Mouse (Mus musculus) midbrain, embryonic 12.5 days (tissue): ENCODE measurements around the gene Nepn. TPM values are rescaled to one million over a fixed set of nuclear protein-coding genes. Genes with fewer than 3 reads are reported as not detected.
A peak's percentile ranks its signal among the peaks of the same experiment; 100 is the strongest.

ENCODE experiments used
- ATAC-seq: fragments of 200-750 bp; cut with Nextera tagmentation; 2 replicates; pipeline ENCODE4 v1.8.0; 2017; ENCODE audit warnings: low read depth, moderate TSS enrichment, moderate library complexity; ENCODE audit not compliant: low FRiP score
- H3K27ac ChIP-seq: fragments of 300-500 bp; sonication (generic); replicated peaks from 2 replicates; pipeline ENCODE4 v1.5.1; 2016; ENCODE audit warnings: mild to moderate bottlenecking
- H3K27me3 ChIP-seq: fragments of 300-500 bp; sonication (generic); 2 replicates; pipeline ENCODE4 v1.6.1; 2016; ENCODE audit warnings: mild to moderate bottlenecking
- H3K36me3 ChIP-seq: fragments of 300-500 bp; sonication (generic); 2 replicates; pipeline ENCODE4 v1.6.1; 2016
- H3K4me1 ChIP-seq: fragments of 300-500 bp; sonication (generic); 2 replicates; pipeline ENCODE4 v1.6.1; 2016
- H3K4me2 ChIP-seq: fragments of 300-500 bp; sonication (generic); replicated peaks from 2 replicates; pipeline ENCODE4 v1.6.1; 2016; ENCODE audit warnings: mild to moderate bottlenecking, moderate library complexity
- H3K4me3 ChIP-seq: fragments of 300-500 bp; sonication (generic); 2 replicates; pipeline ENCODE4 v1.5.1; 2016; ENCODE audit warnings: mild to moderate bottlenecking
- H3K9ac ChIP-seq: fragments of 300-500 bp; sonication (generic); replicated peaks from 2 replicates; pipeline ENCODE4 v1.6.1; 2016; ENCODE audit warnings: mild to moderate bottlenecking, moderate library complexity
- H3K9me3 ChIP-seq: fragments of 300-500 bp; sonication (generic); 2 replicates; pipeline ENCODE4 v1.6.1; 2016; ENCODE audit warnings: mild to moderate bottlenecking
- WGBS: fragments of 180-500 bp; shearing (Covaris S2); methylation state at CpG from one replicate; pipeline ENCODE4 v1.1.7; 2016; 5-methylcytosine and 5-hydroxymethylcytosine counted together
- polyA plus RNA-seq: library from polyadenylated mRNA; unstranded; fragments of >200 nt; fragmentation: Nextera tagmentation; extraction: Ambion mirVana; gene quantifications from 2 replicates; pipeline ENCODE4 v1.2.1, GENCODE M21; 2016

Gene Nepn
- polyA plus RNA-seq, 1 experiment from 2014 or later: not detected

DNA sequence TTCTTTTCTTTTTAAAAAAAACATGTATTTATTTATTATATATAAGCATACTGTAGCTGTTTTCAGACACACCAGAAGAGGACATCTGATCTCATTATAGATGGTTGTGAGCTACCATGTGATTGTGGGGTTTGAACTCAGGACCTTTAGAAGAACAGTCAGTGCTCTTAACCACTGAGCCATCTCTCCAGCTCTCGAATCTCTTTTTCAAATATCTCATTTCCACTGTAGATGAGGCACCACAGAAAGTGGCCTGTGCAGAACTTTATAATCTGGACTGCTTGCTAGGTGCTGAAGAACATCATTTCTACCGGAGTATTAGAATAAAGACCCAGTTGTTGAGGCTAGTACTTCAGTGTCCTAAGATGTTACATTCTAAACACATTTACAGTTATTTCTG lies 26.2 kb downstream of the Nepn start:
- H3K9ac ChIP-seq: no peak overlapping the region
- 88% methylated on average over 2 of the region's 2 CpGs for WGBS

GRCm38 (mm10) chr10:52416458-52416857 lies 27.7 kb downstream of the Nepn start:
- peak overlapping the region; percentile 37; the same call in 1 of the 2 replicates for H3K9ac ChIP-seq
- no peak overlapping the region for H3K4me3 ChIP-seq
- ATAC-seq: no peak
- H3K4me2 ChIP-seq: peak overlapping the region; percentile 53
- H3K36me3 ChIP-seq: no peaks in the 10 kb centered on the region
- WGBS: 76% methylated on average over 2 of the region's 2 CpGs
- peaks cover 20% of the 10 kb centered on the region for H3K4me1 ChIP-seq
- no peaks in the 10 kb centered on the region for H3K27me3 ChIP-seq
- H3K27ac ChIP-seq: no peak overlapping the region; the same call in 1 of the 2 replicates
- no peaks in the 10 kb centered on the region for H3K9me3 ChIP-seq

More for the DNA sequence above, 26.2 kb downstream of the Nepn start:
- Histone ChIP-seq H3K4me2 (no peak overlapping the region), H3K36me3 (no peaks in the 10 kb centered on the region), H3K9me3 (no peaks in the 10 kb centered on the region), H3K4me1 (peaks cover 17% of the 10 kb centered on the region), H3K27ac (no peak overlapping the region), H3K27me3 (no peaks in the 10 kb centered on the region), H3K4me3 (no peak overlapping the region)
- ATAC-seq: no peak

DNA sequence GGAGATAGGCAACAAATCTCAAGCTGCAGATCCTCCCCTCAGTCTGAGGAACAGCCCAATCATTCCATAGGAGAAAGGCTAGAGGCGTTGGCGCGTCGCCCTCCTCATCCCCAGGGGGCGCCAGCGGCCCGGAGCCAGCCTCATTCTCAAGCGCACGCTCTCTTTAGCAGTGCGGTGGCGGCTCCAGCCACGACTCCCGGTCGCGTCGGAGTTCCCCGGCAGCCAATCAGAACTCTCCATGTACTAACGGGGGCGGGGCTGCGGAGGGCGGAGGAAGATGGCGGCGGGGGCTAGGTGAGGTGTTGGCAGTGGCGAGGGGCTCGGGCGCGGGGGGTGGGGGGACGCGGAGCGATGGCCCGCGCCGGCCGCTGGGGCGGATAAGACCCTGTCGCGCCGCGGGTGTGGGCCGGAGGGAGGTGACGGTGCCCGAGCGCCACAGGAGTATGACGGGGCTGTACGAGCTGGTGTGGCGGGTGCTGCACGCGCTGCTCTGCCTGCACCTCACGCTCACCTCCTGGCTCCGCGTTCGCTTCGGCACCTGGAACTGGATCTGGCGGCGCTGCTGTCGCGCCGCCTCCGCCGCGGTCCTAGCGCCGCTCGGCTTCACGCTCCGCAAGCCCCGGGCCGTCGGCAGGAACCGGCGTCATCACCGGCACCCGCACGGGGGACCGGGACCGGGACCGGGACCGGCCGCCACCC lies 28.7 kb downstream of the Nepn start, which contains the start of gene Nus1:
TSS of gene Nus1 (plus strand) at position 249 of the 699 bp plus-strand sequence.
- H3K36me3 ChIP-seq: no peaks in the 10 kb centered on the region
- under 1% methylated on average over 73 of the region's 79 CpGs for WGBS
- H3K4me1 ChIP-seq: peaks cover 20% of the 10 kb centered on the region
- H3K27me3 ChIP-seq: no peaks in the 10 kb centered on the region
- ATAC-seq: peak; percentile 98
- peak within 1 kb of the TSS; percentile 96 for H3K4me3 ChIP-seq
- H3K27ac ChIP-seq: peak within 1 kb of the TSS; percentile 91
- H3K9me3 ChIP-seq: no peaks in the 10 kb centered on the region
- H3K4me2 ChIP-seq: peak within 1 kb of the TSS; percentile 73
- peak within 1 kb of the TSS; percentile 92 for H3K9ac ChIP-seq

DNA sequence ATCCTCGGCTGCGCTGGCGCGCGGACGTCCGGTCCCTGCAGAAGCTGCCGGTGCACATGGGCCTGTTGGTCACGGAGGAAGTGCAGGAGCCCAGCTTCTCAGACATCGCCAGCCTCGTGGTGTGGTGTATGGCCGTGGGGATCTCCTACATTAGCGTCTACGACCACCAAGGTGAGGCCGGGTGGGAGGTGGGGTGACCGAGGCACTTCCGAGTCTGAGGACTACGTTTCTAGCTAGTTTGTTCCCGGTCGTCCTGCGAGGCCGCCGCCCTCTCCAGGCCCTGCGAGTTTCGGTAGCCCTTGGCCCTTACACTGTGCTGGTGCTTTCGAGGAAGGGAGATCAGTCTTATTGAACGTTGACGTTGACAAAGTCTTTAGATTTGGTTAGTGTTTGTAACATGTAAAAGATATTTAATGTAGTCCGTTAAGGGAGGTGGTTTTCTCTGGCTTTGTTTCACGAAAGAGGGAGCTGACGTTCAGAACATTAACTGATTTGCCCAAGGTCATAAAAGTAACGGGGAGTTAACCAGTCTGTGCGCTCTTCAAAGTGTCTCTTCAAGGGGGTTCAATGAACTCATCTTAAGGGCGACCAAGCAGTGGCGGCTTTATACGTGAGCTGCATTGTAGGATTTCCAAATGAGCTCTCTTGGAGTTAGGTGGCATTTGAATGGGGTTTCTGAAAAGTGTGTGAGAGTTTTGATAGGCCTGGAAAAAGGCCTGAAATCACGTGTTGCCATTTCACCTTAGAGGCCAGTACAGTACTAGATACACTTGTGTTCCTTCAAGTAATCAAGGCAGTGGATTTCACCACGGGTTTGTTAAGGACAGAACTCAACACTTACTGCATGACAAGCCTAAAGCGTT lies 29.5 kb downstream of the Nepn start:
- H3K4me2 ChIP-seq: peak overlapping the region; percentile 73
- H3K4me1 ChIP-seq: peaks cover 20% of the 10 kb centered on the region
- peak; percentile 53 for ATAC-seq
- H3K9me3 ChIP-seq: no peaks in the 10 kb centered on the region
- no peaks in the 10 kb centered on the region for H3K36me3 ChIP-seq
- peak overlapping the region; percentile 91 for H3K27ac ChIP-seq
- 3% methylated on average over 39 of the region's 39 CpGs for WGBS
- peak overlapping the region; percentile 92 for H3K9ac ChIP-seq
- H3K27me3 ChIP-seq: no peaks in the 10 kb centered on the region
- H3K4me3 ChIP-seq: peak overlapping the region; percentile 96

DNA sequence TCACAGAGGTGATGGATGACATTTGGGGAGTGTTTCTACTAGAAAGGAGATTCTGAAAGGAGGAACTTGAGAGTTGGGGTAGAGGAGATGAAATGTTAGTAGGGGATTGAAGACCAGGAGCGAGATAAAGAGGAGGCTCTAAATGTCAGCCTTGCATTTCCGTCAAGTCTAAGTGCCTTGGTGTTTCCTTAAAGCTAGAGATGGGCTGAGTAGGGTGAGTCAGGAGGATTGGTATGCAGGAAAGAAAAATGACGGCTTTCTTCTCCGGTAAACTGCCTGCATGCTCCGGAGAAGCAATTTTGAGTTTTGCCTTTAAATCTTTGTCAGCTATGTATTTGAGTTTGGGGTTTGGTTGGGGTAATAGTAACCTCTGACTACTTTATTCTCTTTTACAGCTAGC lies 30.2 kb downstream of the Nepn start:
- ATAC-seq: no peak
- 71% methylated on average over 5 of the region's 5 CpGs for WGBS
- no peaks in the 10 kb centered on the region for H3K27me3 ChIP-seq

GRCm38 (mm10) chr10:52419402-52419801 lies 30.6 kb downstream of the Nepn start:
- no peak overlapping the region for H3K27ac ChIP-seq
- no peaks in the 10 kb centered on the region for H3K36me3 ChIP-seq
- no peaks in the 10 kb centered on the region for H3K27me3 ChIP-seq
- peak overlapping the region; percentile 73 for H3K4me2 ChIP-seq
- no peak for ATAC-seq
- H3K9me3 ChIP-seq: no peaks in the 10 kb centered on the region
- 89% methylated on average over 4 of the region's 4 CpGs for WGBS
- peaks cover 20% of the 10 kb centered on the region for H3K4me1 ChIP-seq
- peak overlapping the region; percentile 92; the same call in 1 of the 2 replicates for H3K9ac ChIP-seq
- peak overlapping the region; percentile 96; the same call in 1 of the 2 replicates for H3K4me3 ChIP-seq

More for the DNA sequence above, 30.2 kb downstream of the Nepn start:
- Histone ChIP-seq H3K4me2 (peak overlapping the region; percentile 73), H3K9me3 (no peaks in the 10 kb centered on the region), H3K27ac (no peak overlapping the region), H3K36me3 (no peaks in the 10 kb centered on the region), H3K4me1 (peaks cover 20% of the 10 kb centered on the region), H3K9ac (peak overlapping the region; percentile 92), H3K4me3 (peak overlapping the region; percentile 96)

DNA sequence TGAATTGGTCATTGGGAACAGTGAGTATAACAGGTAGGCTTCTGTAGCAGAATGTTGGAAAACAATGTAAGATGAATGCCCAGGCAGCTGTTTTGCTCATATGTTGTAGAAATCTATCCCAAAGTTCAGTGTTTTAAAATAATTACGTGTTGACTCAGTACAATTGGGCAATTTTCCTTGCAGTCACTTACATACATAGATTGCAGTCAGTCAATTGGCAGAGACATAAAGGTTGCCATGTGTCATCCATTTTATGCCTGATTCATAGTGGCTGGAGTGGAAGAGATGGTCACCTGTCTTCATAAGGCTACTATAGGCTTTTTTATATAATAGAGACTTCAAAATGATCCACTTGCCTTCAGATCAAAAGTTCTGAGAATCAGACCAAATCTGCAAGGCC lies 31.8 kb downstream of the Nepn start:
- Histone ChIP-seq H3K36me3 (no peaks in the 10 kb centered on the region), H3K27ac (no peak overlapping the region), H3K9me3 (no peaks in the 10 kb centered on the region), H3K4me2 (no peak overlapping the region), H3K27me3 (no peaks in the 10 kb centered on the region), H3K9ac (no peak overlapping the region), H3K4me1 (peaks cover 20% of the 10 kb centered on the region), H3K4me3 (no peak overlapping the region)
- 97% methylated on average over 1 of the region's 1 CpGs for WGBS
- ATAC-seq: no peak

- Histone ChIP-seq H3K4me1 (peaks cover 20% of the 10 kb centered on the region), H3K27me3 (no peaks in the 10 kb centered on the region), H3K4me3 (no peak overlapping the region), H3K36me3 (no peaks in the 10 kb centered on the region), H3K9ac (no peak overlapping the region), H3K9me3 (no peaks in the 10 kb centered on the region), H3K4me2 (no peak overlapping the region), H3K27ac (no peak overlapping the region)
- no peak for ATAC-seq
- WGBS: 94% methylated on average over 6 of the region's 6 CpGs
These were observed 32.9 kb downstream of the Nepn start for GRCm38 (mm10) chr10:52421716-52422115.

DNA sequence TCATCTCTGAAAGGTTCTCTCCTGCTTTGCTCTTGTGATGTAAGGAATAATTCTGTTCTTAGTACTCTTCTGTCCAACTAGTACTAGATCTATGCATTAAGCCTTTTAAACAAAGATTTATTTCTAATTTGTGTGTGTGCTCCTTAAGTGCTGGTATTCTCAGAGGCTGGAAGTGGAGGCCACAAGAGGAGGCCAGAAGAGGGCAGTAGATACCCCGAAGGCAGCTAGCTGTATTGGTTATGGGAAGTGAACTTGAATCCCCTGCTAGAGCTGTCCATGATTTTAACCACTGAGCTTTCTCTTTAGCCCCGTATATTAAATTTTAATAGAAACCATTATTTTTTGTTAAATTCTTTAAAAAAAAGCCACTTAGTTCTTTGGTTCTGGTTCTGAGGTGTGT lies 34.3 kb downstream of the Nepn start:
- Histone ChIP-seq H3K4me3 (no peak overlapping the region), H3K27ac (no peak overlapping the region), H3K27me3 (no peaks in the 10 kb centered on the region), H3K9ac (no peak overlapping the region), H3K36me3 (no peaks in the 10 kb centered on the region), H3K4me1 (peaks cover 28% of the 10 kb centered on the region), H3K4me2 (no peak overlapping the region), H3K9me3 (no peaks in the 10 kb centered on the region)
- 79% methylated on average over 2 of the region's 2 CpGs for WGBS
- ATAC-seq: no peak

- H3K9ac ChIP-seq: no peak overlapping the region
- H3K36me3 ChIP-seq: peaks cover 16% of the 10 kb centered on the region
- no peak overlapping the region for H3K4me2 ChIP-seq
These were observed 37.7 kb downstream of the Nepn start for GRCm38 (mm10) chr10:52426314-52426980.

GRCm38 (mm10) chr10:52427634-52428415 lies 39.1 kb downstream of the Nepn start:
- H3K27ac ChIP-seq: no peak overlapping the region

More at GRCm38 (mm10) chr10:52426314-52426980, 37.7 kb downstream of the Nepn start:
- Histone ChIP-seq H3K27ac (no peak overlapping the region), H3K4me3 (no peak overlapping the region), H3K4me1 (peaks cover 10% of the 10 kb centered on the region), H3K27me3 (no peaks in the 10 kb centered on the region), H3K9me3 (no peaks in the 10 kb centered on the region)
- WGBS: 92% methylated on average over 7 of the region's 7 CpGs
- no peak for ATAC-seq

More at GRCm38 (mm10) chr10:52427634-52428415, 39.1 kb downstream of the Nepn start:
- peak; percentile 71; the same call in 1 of the 2 replicates for ATAC-seq
- WGBS: 27% methylated on average over 2 of the region's 2 CpGs
- Histone ChIP-seq H3K4me1 (peaks cover 10% of the 10 kb centered on the region), H3K9ac (no peak overlapping the region), H3K36me3 (peaks cover 28% of the 10 kb centered on the region), H3K4me2 (no peak overlapping the region), H3K9me3 (no peaks in the 10 kb centered on the region), H3K4me3 (no peak overlapping the region), H3K27me3 (no peaks in the 10 kb centered on the region)
